Mouse (Mus musculus): ENCODE measurements around the gene Tmprss9.

DNA sequence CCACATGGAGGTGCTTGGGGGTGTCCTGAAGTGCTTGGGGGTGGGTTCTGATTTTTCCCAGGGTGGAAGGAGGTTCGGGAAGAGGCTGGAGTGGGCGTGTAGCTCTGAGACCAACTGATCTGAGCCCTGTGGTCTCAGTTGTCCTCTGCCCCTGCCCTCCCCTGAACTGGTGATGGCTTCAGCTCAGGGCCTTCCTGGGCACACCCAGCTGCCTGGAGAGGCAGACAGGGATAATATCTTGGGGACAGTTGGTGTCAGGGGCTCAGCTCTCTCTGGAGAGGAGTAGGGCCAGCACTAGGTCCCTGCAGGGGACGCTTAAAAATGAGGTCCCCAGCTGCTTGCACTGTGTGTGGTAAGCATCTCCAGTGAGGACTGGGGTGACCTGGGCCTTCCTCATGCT lies 13.8 kb upstream of the Tmprss9 start:
- TF ChIP-seq TAL1 (IDR thresholded peaks at IDR 0.05; ENCODE audit: low read length): no peak
- no peak for TF ChIP-seq GATA1 (IDR thresholded peaks at IDR 0.05; ENCODE audit: low read length)

All from erythroblast, embryonic 14.5 days (primary cell).